Mouse (Mus musculus): ENCODE data around the gene Jph4. TPM values are rescaled to one million over a fixed set of nuclear protein-coding genes. Genes with fewer than 3 reads are reported as not detected.

Gene Jph4
- polyA plus RNA-seq, 1 experiment, result 0.33 TPM

DNA sequence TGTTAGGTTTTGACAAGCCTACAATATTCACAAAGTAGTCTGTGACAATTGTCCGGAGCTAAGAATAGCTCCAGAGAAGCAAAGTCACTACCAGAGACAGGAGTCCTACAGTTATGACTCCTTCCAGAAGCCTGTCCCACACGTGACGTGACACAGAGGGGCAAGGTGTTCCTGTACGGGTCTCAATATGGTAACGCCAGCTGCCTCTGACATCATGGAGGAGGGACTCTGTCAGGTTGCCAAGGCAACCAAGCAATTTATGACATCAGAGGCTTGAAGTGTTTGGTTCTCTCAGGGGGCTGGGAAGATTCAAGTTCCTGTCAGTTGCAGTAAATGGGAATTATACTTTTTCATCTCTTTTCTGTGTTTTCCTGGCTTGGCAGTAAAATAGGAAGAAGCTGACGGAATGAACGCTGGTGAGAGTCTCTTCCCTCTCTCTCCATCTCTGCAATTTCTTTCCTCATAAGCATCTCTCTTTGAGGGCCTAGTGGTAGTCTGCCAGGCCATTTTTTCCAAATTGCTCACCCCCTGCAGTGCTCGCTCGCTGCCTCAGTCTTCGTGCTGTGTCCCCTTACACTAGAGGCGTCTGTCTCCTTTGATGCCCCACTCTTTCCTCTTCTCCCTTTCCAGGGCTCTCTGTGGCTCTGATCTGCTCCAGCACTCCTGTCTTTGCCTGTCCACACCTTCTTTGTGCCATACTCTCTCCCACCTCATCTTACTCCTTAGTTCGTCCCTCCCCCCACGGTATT lies 27.4 kb downstream of the Jph4 start:
- Histone ChIP-seq H3K36me3 (ENCODE audit: control insufficient read depth, insufficient read depth, low read length) (no peaks in the 10 kb centered on the region), H3K4me3 (ENCODE audit: extremely low read depth, insufficient read depth, insufficient read length) (no peak overlapping the region), H3K27ac (ENCODE audit: insufficient read depth, low read length) (no peak overlapping the region), H3K27me3 (ENCODE audit: control insufficient read depth, insufficient read depth, low read length) (no peaks in the 10 kb centered on the region), H3K4me1 (ENCODE audit: control insufficient read depth, insufficient read depth, insufficient read length) (no peaks in the 10 kb centered on the region; the same call in 1 of the 2 replicates)
- TF ChIP-seq CTCF (IDR thresholded peaks at IDR 0.05; ENCODE audit: extremely low read depth, insufficient read depth, insufficient read length, insufficient replicate concordance) (no peak), POLR2A (IDR thresholded peaks at IDR 0.05; ENCODE audit: low read depth, low read length) (no peak)
- no peak for DNase-seq (ENCODE audit: low read depth in 1 of 2, low spot score in 2 of 2)
- 74% methylated on average over 13 of the region's 13 CpGs for WGBS

GRCm38 (mm10) chr14:55086009-55086514 lies 30.7 kb downstream of the Jph4 start:
- WGBS, result 86% methylated on average over 6 of the region's 6 CpGs
- TF ChIP-seq CTCF (IDR thresholded peaks at IDR 0.05; ENCODE audit: extremely low read depth, insufficient read depth, insufficient read length, insufficient replicate concordance) (no peak), POLR2A (IDR thresholded peaks at IDR 0.05; ENCODE audit: low read depth, low read length) (no peak)
- Histone ChIP-seq H3K36me3 (ENCODE audit: control insufficient read depth, insufficient read depth, low read length) (no peaks in the 10 kb centered on the region), H3K4me1 (ENCODE audit: control insufficient read depth, insufficient read depth, insufficient read length) (no peaks in the 10 kb centered on the region), H3K27me3 (ENCODE audit: control insufficient read depth, insufficient read depth, low read length) (no peaks in the 10 kb centered on the region), H3K27ac (ENCODE audit: insufficient read depth, low read length) (no peak overlapping the region), H3K4me3 (ENCODE audit: extremely low read depth, insufficient read depth, insufficient read length) (no peak overlapping the region)
- no peak for DNase-seq (ENCODE audit: low read depth in 1 of 2, low spot score in 2 of 2)

- no peaks in the 10 kb centered on the region for H3K4me1 ChIP-seq (ENCODE audit: control insufficient read depth, insufficient read depth, insufficient read length)
- no peaks in the 10 kb centered on the region for H3K36me3 ChIP-seq (ENCODE audit: control insufficient read depth, insufficient read depth, low read length)
- H3K27ac ChIP-seq (ENCODE audit: insufficient read depth, low read length), result no peak overlapping the region
- no peak overlapping the region for H3K4me3 ChIP-seq (ENCODE audit: extremely low read depth, insufficient read depth, insufficient read length)
- TF ChIP-seq CTCF (IDR thresholded peaks at IDR 0.05; ENCODE audit: extremely low read depth, insufficient read depth, insufficient read length, insufficient replicate concordance), result no peak
- no peak for TF ChIP-seq POLR2A (IDR thresholded peaks at IDR 0.05; ENCODE audit: low read depth, low read length)
- H3K27me3 ChIP-seq (ENCODE audit: control insufficient read depth, insufficient read depth, low read length), result no peaks in the 10 kb centered on the region
- 87% methylated on average over 9 of the region's 9 CpGs for WGBS
- DNase-seq (ENCODE audit: low read depth in 1 of 2, low spot score in 2 of 2), result no peak
Measured at GRCm38 (mm10) chr14:55085324-55086008, 31.3 kb downstream of the Jph4 start.

GRCm38 (mm10) chr14:55083481-55083880 lies 33.3 kb downstream of the Jph4 start:
- H3K27me3 ChIP-seq (ENCODE audit: control insufficient read depth, insufficient read depth, low read length), result no peaks in the 10 kb centered on the region; the same call in 1 of the 2 replicates
- no peak overlapping the region for H3K27ac ChIP-seq (ENCODE audit: insufficient read depth, low read length)
- WGBS, result 83% methylated on average over 6 of the region's 6 CpGs
- H3K4me1 ChIP-seq (ENCODE audit: control insufficient read depth, insufficient read depth, insufficient read length), result no peaks in the 10 kb centered on the region; the same call in 1 of the 2 replicates
- TF ChIP-seq POLR2A (IDR thresholded peaks at IDR 0.05; ENCODE audit: low read depth, low read length), result no peak
- no peak for TF ChIP-seq CTCF (IDR thresholded peaks at IDR 0.05; ENCODE audit: extremely low read depth, insufficient read depth, insufficient read length, insufficient replicate concordance)
- no peak for DNase-seq (ENCODE audit: low read depth in 1 of 2, low spot score in 2 of 2)
- H3K4me3 ChIP-seq (ENCODE audit: extremely low read depth, insufficient read depth, insufficient read length), result no peak overlapping the region
- no peaks in the 10 kb centered on the region for H3K36me3 ChIP-seq (ENCODE audit: control insufficient read depth, insufficient read depth, low read length)

GRCm38 (mm10) chr14:55081105-55081504 lies 35.6 kb downstream of the Jph4 start:
- 69% methylated on average over 5 of the region's 5 CpGs for WGBS
- no peak for DNase-seq (ENCODE audit: low read depth in 1 of 2, low spot score in 2 of 2)

DNA sequence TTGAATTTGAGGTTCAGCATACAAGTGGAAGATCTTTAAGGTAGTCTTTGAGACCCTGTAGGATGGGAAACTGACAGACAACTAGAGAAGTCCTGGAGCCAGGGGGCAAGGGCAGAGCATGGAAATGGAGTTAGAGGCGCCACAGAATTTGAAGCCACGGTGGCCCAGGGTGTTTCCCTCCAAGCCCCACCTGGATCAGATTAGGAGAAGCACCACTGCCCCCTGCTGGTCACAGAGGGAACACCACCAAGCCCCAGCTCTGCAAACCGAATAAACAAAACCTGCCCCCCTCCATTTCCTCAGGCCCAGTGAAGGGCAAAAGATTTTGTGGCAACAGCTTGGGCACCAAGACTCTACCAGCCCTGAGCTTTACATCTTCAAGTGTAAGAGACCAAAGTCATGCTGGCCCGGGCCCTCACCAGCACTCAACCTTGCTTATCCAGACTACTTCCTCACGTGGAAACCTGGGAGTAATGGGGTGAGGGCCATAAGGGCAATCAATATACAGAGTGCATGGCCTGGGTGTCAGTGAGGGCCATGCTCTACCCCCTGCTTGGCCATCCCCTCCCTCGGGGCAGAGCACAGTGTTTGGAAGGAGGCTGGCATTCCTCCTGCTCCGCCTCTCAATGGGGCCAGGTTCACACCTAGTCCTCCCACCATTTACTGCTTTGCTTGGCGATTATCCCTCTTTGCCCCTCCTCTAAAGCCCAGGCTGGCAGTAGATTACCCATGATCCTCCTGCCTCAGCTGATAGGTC lies 37.3 kb downstream of the Jph4 start:
- TF ChIP-seq POLR2A (IDR thresholded peaks at IDR 0.05; ENCODE audit: low read depth, low read length) (no peak), CTCF (IDR thresholded peaks at IDR 0.05; ENCODE audit: extremely low read depth, insufficient read depth, insufficient read length, insufficient replicate concordance) (peak; percentile 87; the same call in 1 of the 2 replicates)
- Histone ChIP-seq H3K36me3 (ENCODE audit: control insufficient read depth, insufficient read depth, low read length) (no peaks in the 10 kb centered on the region), H3K27me3 (ENCODE audit: control insufficient read depth, insufficient read depth, low read length) (no peaks in the 10 kb centered on the region; the same call in 1 of the 2 replicates), H3K27ac (ENCODE audit: insufficient read depth, low read length) (no peak overlapping the region), H3K4me1 (ENCODE audit: control insufficient read depth, insufficient read depth, insufficient read length) (no peaks in the 10 kb centered on the region; the same call in 1 of the 2 replicates), H3K4me3 (ENCODE audit: extremely low read depth, insufficient read depth, insufficient read length) (no peak overlapping the region)
- WGBS, result 40% methylated on average over 8 of the region's 8 CpGs
- DNase-seq (ENCODE audit: low read depth in 1 of 2, low spot score in 2 of 2), result peak; percentile 48 to 50

More at GRCm38 (mm10) chr14:55081105-55081504, 35.6 kb downstream of the Jph4 start:
- H3K36me3 ChIP-seq (ENCODE audit: control insufficient read depth, insufficient read depth, low read length), result no peaks in the 10 kb centered on the region
- no peaks in the 10 kb centered on the region; the same call in 1 of the 2 replicates for H3K27me3 ChIP-seq (ENCODE audit: control insufficient read depth, insufficient read depth, low read length)
- no peaks in the 10 kb centered on the region; the same call in 1 of the 2 replicates for H3K4me1 ChIP-seq (ENCODE audit: control insufficient read depth, insufficient read depth, insufficient read length)
- TF ChIP-seq POLR2A (IDR thresholded peaks at IDR 0.05; ENCODE audit: low read depth, low read length), result no peak
- no peak for TF ChIP-seq CTCF (IDR thresholded peaks at IDR 0.05; ENCODE audit: extremely low read depth, insufficient read depth, insufficient read length, insufficient replicate concordance)
- no peak overlapping the region for H3K4me3 ChIP-seq (ENCODE audit: extremely low read depth, insufficient read depth, insufficient read length)
- no peak overlapping the region for H3K27ac ChIP-seq (ENCODE audit: insufficient read depth, low read length)

Measured in spleen, adult 2 months (tissue).